Mouse (Mus musculus) forebrain, embryonic 13.5 days (tissue): ENCODE data around the gene Prickle3. TPM values are rescaled to one million over a fixed set of nuclear protein-coding genes. Genes with fewer than 3 reads are reported as not detected.

ENCODE experiments used
- ATAC-seq: fragments of 200-750 bp; cut with Nextera tagmentation; 2 replicates; pipeline ENCODE4 v1.8.0; 2017
- H3K27ac ChIP-seq: fragments of 300-500 bp; sonication (generic); 2 replicates; pipeline ENCODE4 v1.5.1; 2015; ENCODE audit warnings: inconsistent platforms, mild to moderate bottlenecking, moderate library complexity
- H3K27me3 ChIP-seq: fragments of 300-500 bp; sonication (generic); 2 replicates; pipeline ENCODE4 v1.6.1; 2015; ENCODE audit warnings: mild to moderate bottlenecking, inconsistent platforms
- H3K36me3 ChIP-seq: fragments of 300-500 bp; sonication (generic); 2 replicates; pipeline ENCODE4 v1.6.1; 2015; ENCODE audit warnings: mild to moderate bottlenecking, inconsistent platforms; ENCODE audit not compliant: poor library complexity, severe bottlenecking
- H3K4me1 ChIP-seq: fragments of 300-500 bp; sonication (generic); 2 replicates; pipeline ENCODE4 v1.6.1; 2015; ENCODE audit warnings: inconsistent platforms
- H3K4me2 ChIP-seq: fragments of 300-500 bp; sonication (generic); 2 replicates; pipeline ENCODE4 v1.6.1; 2015; ENCODE audit warnings: inconsistent platforms, mild to moderate bottlenecking, moderate library complexity
- H3K4me3 ChIP-seq: fragments of 300-500 bp; sonication (generic); 2 replicates; pipeline ENCODE4 v1.5.1; 2015; ENCODE audit warnings: mild to moderate bottlenecking, inconsistent platforms
- H3K9ac ChIP-seq: fragments of 300-500 bp; sonication (generic); 2 replicates; pipeline ENCODE4 v1.6.1; 2015; ENCODE audit warnings: mild to moderate bottlenecking, inconsistent platforms
- H3K9me3 ChIP-seq: fragments of 300-500 bp; sonication (generic); replicated peaks from 2 replicates; pipeline ENCODE4 v1.6.1; 2016; ENCODE audit warnings: inconsistent platforms
- WGBS: fragments of 180-500 bp; shearing (Covaris S2); methylation state at CpG from one replicate; pipeline ENCODE4 v1.1.7; 2015; 5-methylcytosine and 5-hydroxymethylcytosine counted together
- polyA plus RNA-seq: library from polyadenylated mRNA; unstranded; fragments of >200 nt; fragmentation: Nextera tagmentation; extraction: Ambion mirVana; gene quantifications from 2 replicates; pipeline ENCODE4 v1.2.1, GENCODE M21; 2015

Prickle3 gene
- polyA plus RNA-seq, 1 experiment from 2014 or later = 1.3 TPM

DNA sequence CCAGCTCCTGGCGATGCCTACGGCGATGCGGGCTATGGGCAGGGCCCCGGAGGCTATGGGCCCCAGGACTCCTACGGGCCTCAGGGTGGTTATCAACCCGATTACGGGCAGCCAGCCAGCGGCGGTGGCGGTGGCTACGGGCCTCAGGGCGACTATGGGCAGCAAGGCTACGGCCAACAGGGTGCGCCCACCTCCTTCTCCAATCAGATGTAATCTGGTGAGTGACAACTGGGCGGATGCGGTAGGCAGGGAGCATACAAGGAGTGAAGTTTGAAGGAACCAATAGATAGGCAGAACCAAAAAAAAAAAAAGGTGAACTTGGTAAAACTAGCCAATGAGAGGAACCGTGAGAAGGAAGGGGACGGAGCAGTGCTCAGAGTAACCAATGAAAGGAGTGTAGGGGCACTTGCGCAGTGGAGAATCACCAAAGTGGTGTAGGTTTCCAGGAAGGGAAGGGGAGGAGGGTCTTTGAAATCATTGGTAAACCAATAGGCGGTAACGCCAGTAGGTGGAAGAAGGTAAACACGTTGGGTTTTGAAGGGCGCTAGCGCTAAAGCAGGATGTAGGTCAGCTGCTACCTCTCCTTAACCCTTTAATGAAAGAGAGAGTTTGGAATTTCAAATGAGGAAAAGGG lies 8.3 kb upstream of the Prickle3 start:
- peak; percentile 98 for ATAC-seq
- no peaks in the 10 kb centered on the region for H3K9me3 ChIP-seq
- H3K9ac ChIP-seq = peak overlapping the region; percentile 66
- no peaks in the 10 kb centered on the region for H3K27me3 ChIP-seq
- peak overlapping the region; percentile 38 for H3K4me3 ChIP-seq
- peak overlapping the region; percentile 75 for H3K27ac ChIP-seq
- peaks cover 8% of the 10 kb centered on the region; the same call in 1 of the 2 replicates for H3K36me3 ChIP-seq
- WGBS = 11% methylated on average over 25 of the region's 25 CpGs
- peak overlapping the region; percentile 58 for H3K4me2 ChIP-seq
- no peaks in the 10 kb centered on the region for H3K4me1 ChIP-seq

DNA sequence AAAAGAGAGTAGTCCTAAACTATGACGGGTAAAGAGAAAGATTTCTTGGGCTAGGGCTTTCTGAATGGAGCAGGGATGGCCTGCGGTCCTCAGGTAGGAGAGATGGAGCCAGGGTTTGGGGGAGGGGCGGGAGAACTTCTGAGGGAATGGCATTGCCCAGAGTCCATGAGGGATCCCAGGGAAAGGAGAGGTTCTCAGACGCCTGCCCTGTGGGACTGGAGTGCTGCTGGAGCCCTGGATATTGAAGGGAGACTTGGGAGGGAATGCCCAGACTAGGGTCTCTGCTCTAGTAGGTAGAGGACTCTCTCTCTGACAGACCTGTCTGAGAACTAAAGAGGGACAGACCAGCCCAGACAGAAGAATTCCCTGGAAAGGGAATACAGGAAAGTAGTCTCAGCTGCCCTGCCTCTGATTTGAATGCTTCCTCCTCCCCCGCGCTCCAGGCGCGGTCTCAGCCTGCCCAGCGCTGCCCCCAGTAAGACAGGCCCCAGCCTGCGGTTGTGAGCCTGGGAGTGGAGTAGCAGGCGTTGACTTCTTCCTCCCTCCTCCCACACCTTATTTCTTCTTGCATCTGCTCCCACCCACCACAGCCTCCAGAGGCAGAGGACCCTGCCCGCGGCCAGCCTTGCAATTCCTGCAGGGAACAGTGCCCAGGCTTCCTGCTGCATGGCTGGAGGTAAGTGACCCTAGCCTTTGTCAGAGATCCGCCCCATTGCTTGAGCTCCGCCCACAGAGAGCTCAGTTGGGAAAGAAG lies 1.1 kb downstream of the Prickle3 start:
- Histone ChIP-seq H3K27ac (no peak overlapping the region), H3K9ac (no peak overlapping the region), H3K9me3 (no peaks in the 10 kb centered on the region), H3K4me1 (0 out of 2 replicates have a peak, but pooled peaks cover 10% of the 10 kb centered on the region), H3K4me3 (no peak overlapping the region), H3K4me2 (peak overlapping the region; percentile 53), H3K27me3 (no peaks in the 10 kb centered on the region), H3K36me3 (no peaks in the 10 kb centered on the region)
- ATAC-seq = 0 out of 2 replicates have a peak, but pooled peaks have one; percentile 13
- 19% methylated on average over 9 of the region's 15 CpGs for WGBS

DNA sequence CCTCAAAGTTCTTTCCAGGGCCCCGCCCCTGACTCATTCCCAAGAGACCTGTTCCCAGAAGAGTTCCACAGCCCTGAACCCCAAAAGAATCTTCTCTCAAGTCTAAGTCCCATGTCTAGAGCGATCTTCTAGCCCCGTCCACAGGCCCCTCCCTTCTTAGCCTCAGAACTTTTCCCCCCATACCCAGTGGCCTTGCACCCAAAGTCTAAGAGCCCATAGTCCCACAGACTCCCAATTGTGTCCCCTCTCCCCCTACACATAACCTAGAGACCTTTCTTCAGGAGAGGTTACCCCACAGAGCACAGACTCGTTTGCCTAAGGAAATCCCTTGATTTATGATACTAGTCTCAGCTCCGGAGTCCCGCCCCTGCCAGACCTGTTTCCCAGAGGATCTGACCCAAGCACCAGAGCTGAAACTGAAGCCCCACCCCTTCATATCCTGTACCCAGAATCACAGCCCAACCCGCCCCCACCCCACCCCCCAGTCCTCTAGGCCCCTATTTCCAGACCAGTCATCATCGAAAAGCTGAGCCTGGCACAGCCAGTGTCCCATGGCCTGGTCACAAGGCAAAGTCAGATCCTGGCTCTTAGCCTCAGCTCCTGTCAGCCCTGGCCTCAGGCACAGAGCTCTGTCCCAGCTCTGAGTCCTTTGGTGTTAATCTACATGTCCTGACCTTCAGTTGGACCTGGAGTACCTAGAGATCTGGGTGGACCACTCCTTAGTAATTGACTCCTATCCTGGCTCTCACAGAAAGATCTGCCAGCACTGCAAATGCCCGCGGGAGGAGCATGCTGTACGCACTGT lies 1.9 kb downstream of the Prickle3 start:
- Histone ChIP-seq H3K36me3 (no peaks in the 10 kb centered on the region), H3K9me3 (no peaks in the 10 kb centered on the region), H3K27me3 (no peaks in the 10 kb centered on the region), H3K4me1 (0 out of 2 replicates have a peak, but pooled peaks cover 10% of the 10 kb centered on the region), H3K4me3 (no peak overlapping the region), H3K9ac (no peak overlapping the region), H3K4me2 (peak overlapping the region; percentile 53; the same call in 1 of the 2 replicates), H3K27ac (no peak overlapping the region)
- ATAC-seq = 0 out of 2 replicates have a peak, but pooled peaks have one; percentile 16
- 55% methylated on average over 11 of the region's 11 CpGs for WGBS

DNA sequence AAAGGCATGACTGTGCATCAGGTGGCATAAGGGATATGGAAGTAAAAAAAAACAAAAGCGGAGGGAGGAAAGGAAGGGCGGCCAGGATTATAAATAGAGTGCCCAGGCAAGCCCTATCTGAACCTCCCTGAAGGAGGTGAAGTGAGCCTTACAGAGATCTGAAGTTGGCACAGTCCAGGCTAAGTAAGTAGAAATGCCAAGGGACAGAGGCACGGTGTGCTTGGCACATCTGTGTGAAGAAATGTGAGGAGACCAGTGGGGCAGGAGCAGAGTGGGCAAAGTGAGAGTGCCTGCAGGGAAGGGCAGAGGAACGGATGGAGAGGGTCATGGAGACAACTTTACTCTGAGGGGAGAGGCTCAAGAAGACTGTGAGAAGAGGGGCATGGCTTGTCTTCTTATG lies 4.0 kb downstream of the Prickle3 start:
- Histone ChIP-seq H3K4me3 (no peak overlapping the region), H3K9ac (no peak overlapping the region), H3K36me3 (no peaks in the 10 kb centered on the region), H3K27ac (no peak overlapping the region), H3K9me3 (no peaks in the 10 kb centered on the region), H3K27me3 (no peaks in the 10 kb centered on the region), H3K4me1 (0 out of 2 replicates have a peak, but pooled peaks cover 10% of the 10 kb centered on the region), H3K4me2 (no peak overlapping the region)
- ATAC-seq = no peak
- 74% methylated on average over 4 of the region's 4 CpGs for WGBS

DNA sequence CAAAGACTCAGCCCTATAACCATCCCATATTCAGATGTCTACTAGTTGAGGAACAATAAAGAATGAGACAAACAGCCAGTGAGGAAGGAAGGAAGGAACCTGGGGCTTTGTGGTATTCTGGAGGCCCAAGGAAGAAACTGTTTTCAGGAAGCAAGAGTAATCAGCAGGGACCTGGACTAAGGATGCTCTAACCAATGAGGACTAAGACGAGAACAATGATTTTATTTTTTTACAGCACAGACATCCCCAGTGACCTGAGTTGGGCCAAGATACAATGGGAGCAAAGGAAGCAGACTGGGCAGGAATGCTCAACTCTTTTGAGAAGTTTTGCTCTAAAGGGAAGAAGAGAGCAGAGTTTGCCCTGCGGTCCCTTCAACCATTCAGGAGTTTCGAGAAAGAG lies 5.9 kb downstream of the Prickle3 start:
- 92% methylated on average over 3 of the region's 3 CpGs for WGBS
- Histone ChIP-seq H3K4me2 (no peak overlapping the region), H3K9ac (no peak overlapping the region), H3K4me3 (no peak overlapping the region), H3K27ac (no peak overlapping the region), H3K9me3 (no peaks in the 10 kb centered on the region), H3K36me3 (peaks cover 8% of the 10 kb centered on the region; the same call in 1 of the 2 replicates), H3K27me3 (no peaks in the 10 kb centered on the region), H3K4me1 (0 out of 2 replicates have a peak, but pooled peaks cover 9% of the 10 kb centered on the region)
- no peak for ATAC-seq

DNA sequence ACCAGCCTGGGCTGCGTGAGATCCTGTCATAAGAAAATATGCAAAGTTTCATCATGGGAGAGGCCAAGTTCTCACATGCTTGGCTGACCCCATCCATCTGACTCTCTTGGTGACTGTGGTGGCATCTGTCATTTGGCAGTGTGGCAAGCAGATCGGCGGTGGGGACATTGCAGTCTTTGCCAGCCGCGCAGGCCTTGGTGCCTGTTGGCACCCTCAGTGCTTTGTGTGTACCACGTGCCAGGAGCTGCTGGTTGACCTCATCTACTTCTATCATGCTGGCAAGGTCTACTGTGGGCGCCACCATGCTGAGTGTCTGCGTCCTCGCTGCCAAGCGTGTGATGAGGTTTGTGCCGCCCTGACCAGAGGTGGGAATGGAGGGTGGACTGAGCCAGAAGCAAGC lies 7.7 kb downstream of the Prickle3 start:
- H3K4me1 ChIP-seq = no peaks in the 10 kb centered on the region
- WGBS = 87% methylated on average over 11 of the region's 11 CpGs
- ATAC-seq = no peak
- H3K4me2 ChIP-seq = no peak overlapping the region
- H3K9ac ChIP-seq = no peak overlapping the region
- peaks cover 8% of the 10 kb centered on the region; the same call in 1 of the 2 replicates for H3K36me3 ChIP-seq
- H3K27ac ChIP-seq = no peak overlapping the region
- no peak overlapping the region for H3K4me3 ChIP-seq
- H3K27me3 ChIP-seq = no peaks in the 10 kb centered on the region
- no peaks in the 10 kb centered on the region for H3K9me3 ChIP-seq

DNA sequence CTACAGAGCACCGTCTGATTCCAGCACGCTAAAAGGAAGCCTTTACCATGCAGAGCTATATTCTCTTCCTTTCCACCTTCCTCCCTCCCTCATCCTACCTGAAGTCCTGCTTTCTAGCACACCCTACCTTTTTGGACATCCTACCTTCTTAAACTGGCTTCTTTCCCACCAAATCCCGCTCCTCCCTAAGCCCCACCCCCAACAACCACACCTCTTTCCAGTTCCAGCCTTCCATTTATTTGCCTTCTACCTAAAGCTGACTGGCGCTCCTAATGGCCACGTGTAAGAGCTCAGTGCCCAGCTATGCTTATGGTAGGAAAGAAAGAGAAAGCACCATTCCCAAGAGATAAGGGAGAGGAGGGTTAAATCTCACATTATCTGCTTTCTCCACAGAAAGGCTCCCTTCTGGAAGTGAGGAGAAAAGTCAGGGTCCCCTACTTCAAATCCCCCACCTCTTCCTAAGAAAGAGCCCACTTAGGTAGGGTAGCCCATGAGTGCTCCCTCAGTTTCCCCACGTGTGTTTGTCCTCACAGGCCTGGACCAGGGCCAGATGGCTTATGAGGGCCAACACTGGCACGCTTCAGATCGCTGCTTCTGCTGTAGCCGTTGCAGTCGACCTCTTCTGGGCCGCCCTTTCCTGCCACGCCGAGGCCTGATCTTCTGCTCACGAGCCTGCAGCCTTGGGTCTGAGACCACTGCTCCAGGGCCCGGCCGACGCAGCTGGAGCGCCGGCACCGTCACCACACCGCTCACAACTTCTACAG lies 8.9 kb downstream of the Prickle3 start:
- Histone ChIP-seq H3K36me3 (peaks cover 8% of the 10 kb centered on the region; the same call in 1 of the 2 replicates), H3K4me3 (no peak overlapping the region), H3K4me2 (no peak overlapping the region), H3K9me3 (no peaks in the 10 kb centered on the region), H3K27ac (no peak overlapping the region), H3K4me1 (no peaks in the 10 kb centered on the region), H3K27me3 (no peaks in the 10 kb centered on the region), H3K9ac (no peak overlapping the region)
- ATAC-seq = no peak
- WGBS = 76% methylated on average over 21 of the region's 21 CpGs

DNA sequence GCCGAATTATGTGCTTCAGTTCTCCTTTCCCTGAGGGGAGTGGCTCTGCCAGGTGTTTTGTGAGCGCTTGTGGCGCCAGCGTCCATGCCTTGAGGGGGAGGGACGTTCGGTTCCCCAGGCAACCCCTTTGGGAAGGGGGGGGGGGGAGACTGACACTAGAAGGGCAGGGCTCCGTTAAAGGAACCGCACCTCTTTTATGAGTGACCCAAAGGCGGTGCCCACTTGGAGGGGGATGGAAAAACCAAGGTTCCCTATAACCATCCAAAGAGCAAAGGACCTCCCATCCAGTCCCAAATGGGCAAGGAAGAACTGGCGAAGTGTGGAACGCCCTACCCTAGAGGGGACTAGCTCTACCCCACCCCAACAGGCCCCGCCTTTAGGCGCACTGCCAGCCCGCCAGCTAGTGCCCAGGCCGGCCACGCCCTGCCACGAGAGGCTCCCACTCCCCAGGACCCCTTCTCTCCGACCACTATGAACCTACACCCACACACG lies 13.4 kb downstream of the Prickle3 start:
- Histone ChIP-seq H3K27ac (peak overlapping the region; percentile 65), H3K4me1 (no peaks in the 10 kb centered on the region), H3K36me3 (peaks cover 8% of the 10 kb centered on the region; the same call in 1 of the 2 replicates), H3K9me3 (no peaks in the 10 kb centered on the region; the same call in 1 of the 2 replicates), H3K27me3 (no peaks in the 10 kb centered on the region), H3K9ac (peak overlapping the region; percentile 59), H3K4me2 (peak overlapping the region; percentile 58), H3K4me3 (peak overlapping the region; percentile 43)
- peak; percentile 81 for ATAC-seq
- 20% methylated on average over 19 of the region's 19 CpGs for WGBS

DNA sequence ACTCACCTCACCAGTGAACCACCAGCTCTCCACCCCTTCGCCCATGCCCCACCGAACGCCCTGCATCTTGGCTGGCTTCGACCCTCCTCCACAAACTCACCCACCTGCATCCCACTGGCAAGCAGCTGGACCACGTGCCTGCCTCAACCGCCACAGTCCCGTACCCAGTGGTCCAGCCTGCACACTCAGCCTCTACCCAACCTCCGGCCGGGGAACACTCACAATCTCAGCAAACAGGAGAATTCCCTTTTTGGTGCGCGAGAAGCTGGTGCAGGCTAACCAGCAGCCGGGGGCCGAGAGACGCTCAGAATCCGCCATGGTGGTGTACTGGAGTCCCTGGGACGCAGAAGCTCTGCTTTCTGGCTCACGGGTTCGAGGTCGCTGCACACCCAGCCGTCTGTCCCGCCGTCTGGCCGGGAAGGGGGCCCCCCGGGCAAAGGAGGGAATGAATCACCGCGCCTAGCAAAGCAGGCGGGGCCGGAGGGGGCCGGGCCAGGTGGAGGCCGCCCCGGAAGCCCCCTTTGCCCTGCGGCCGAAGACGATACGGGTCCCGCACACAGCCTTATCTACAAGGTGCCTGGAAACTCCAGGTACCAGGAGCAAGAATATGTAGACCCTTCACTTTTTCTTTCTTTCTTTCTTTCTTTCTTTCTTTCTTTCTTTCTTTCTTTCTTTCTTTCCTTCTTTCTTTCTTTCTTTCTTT lies 14.0 kb downstream of the Prickle3 start, which contains the start of gene Plp2:
TSS of gene Plp2 (minus strand) at position 470 of the 703 bp plus-strand sequence.
- Histone ChIP-seq H3K4me1 (no peaks in the 10 kb centered on the region), H3K9me3 (no peaks in the 10 kb centered on the region; the same call in 1 of the 2 replicates), H3K27me3 (no peaks in the 10 kb centered on the region), H3K36me3 (peaks cover 8% of the 10 kb centered on the region; the same call in 1 of the 2 replicates), H3K4me3 (peak within 1 kb of the TSS; percentile 43), H3K9ac (peak within 1 kb of the TSS; percentile 59), H3K4me2 (peak within 1 kb of the TSS; percentile 58), H3K27ac (peak within 1 kb of the TSS; percentile 65)
- ATAC-seq = peak; percentile 72
- 18% methylated on average over 20 of the region's 36 CpGs for WGBS

DNA sequence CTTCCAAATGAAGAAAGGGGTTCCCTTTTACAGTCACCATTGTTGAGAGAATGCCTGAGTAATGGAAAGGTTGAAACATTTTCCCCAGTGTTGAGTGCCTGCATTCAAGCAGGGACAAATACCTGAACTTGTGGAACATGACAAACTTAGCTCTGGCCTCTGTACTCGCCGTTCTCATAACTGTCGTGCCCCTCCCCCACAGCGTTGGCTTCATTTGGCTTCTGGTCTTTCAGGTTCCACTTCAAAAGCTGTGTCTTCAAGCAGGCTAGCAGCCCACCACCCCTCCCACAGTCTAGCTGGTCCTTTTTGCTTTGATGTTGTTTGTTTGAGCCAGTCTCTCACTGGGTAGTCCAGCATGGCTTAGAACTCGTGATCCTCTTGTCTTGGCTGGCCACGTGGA lies 15.7 kb downstream of the Prickle3 start:
- H3K9me3 ChIP-seq = no peaks in the 10 kb centered on the region; the same call in none of the 2 replicates
- WGBS = 66% methylated on average over 6 of the region's 6 CpGs

More for the DNA sequence above, 15.7 kb downstream of the Prickle3 start:
- no peaks in the 10 kb centered on the region for H3K36me3 ChIP-seq
- H3K27me3 ChIP-seq = no peaks in the 10 kb centered on the region
- H3K4me1 ChIP-seq = no peaks in the 10 kb centered on the region
- no peak overlapping the region for H3K4me2 ChIP-seq
- H3K27ac ChIP-seq = no peak overlapping the region
- H3K9ac ChIP-seq = no peak overlapping the region
- no peak overlapping the region for H3K4me3 ChIP-seq
- ATAC-seq = no peak
